Mouse (Mus musculus): ENCODE measurements around the gene Tbc1d22a.

DNA sequence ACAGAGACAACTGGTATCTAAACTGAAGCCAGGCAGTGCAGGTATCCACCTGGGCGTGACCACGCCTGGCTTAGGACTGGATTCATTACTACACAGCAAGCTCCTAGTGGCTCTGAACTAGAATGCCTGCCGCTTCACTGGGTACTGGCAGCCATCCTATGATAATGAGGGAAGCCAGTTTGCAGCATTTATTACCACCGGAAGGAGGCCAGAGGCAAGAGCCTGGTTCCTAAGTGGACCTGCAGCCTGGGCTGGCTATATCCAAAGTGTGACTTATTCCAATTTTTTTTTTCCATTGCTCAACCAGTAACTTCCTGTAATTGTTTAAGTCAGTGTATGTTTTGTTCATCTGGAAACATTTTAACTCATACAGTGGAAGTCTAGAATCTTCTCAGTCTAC, 7.9 kb upstream of the Tbc1d22a start:
- TF ChIP-seq CTCF (IDR thresholded peaks at IDR 0.05; ENCODE audit: control insufficient read depth, insufficient read depth, insufficient replicate concordance, low read depth, low read length) (no peak), POLR2A (IDR thresholded peaks at IDR 0.05; ENCODE audit: control insufficient read depth, low read depth, low read length) (no peak)

Data from testis, adult 2 months (tissue).